Mouse (Mus musculus) G1E (cell line): ENCODE measurements around the gene Brd7.

Source experiments
- CTCF ChIP-seq: IDR thresholded peaks from 2 replicates; pipeline ENCODE4 v1.5.1; 2012; ENCODE audit warnings: low read depth, low read length, inconsistent platforms, mixed read lengths
- GATA1 ChIP-seq: IDR thresholded peaks from 2 replicates; pipeline ENCODE4 v1.6.1; 2012; ENCODE audit warnings: borderline replicate concordance, low read length, inconsistent platforms, mixed read lengths

- TF ChIP-seq CTCF, result no peak
- TF ChIP-seq GATA1, result no peak
These were observed 20.0 kb downstream of the Brd7 start for GRCm38 (mm10) chr8:88342026-88342425.
